Mouse (Mus musculus): ENCODE measurements around the gene Pigo.
"Not testable (repeated sequence)": the region's sequence is repeated elsewhere in the genome, so short reads cannot be mapped to it uniquely, and the experiment has no call there.

The Pigo gene

GRCm38 (mm10) chr4:43000141-43000986, 25.3 kb downstream of the Pigo start, which contains the start of gene Vcp:
Gene Vcp, minus strand, starts transcription at chr4:43000507.
- DNase-seq: peak; percentile 100

- DNase-seq: peak; percentile 63
Measured at GRCm38 (mm10) chr4:42999451-43000140, 26.0 kb downstream of the Pigo start.

GRCm38 (mm10) chr4:42998022-42998421, 27.6 kb downstream of the Pigo start:
- DNase-seq: no peak

- no peak for DNase-seq
Measured at GRCm38 (mm10) chr4:42988296-42988695, 37.3 kb downstream of the Pigo start.

- not testable (repeated sequence) for DNase-seq
Measured at GRCm38 (mm10) chr4:42980467-42980866, 45.2 kb downstream of the Pigo start.

- no peak for DNase-seq
Measured at GRCm38 (mm10) chr4:42978062-42978461, 47.6 kb downstream of the Pigo start.

- DNase-seq: no peak
Measured at GRCm38 (mm10) chr4:42973868-42974267, 51.8 kb downstream of the Pigo start.

- DNase-seq: no peak
Measured at GRCm38 (mm10) chr4:42972952-42973351, 52.7 kb downstream of the Pigo start.

- DNase-seq: no peak
Measured at GRCm38 (mm10) chr4:42969304-42969703, 56.3 kb downstream of the Pigo start, which contains the start of gene 1700022I11Rik. Gene 1700022I11Rik, plus strand, starts transcription at chr4:42969604.
